Mouse (Mus musculus) bone marrow, adult 2 months (tissue): ENCODE results near the gene Gm42957.

Experiments used
- CTCF ChIP-seq: fragments of 200-500 bp; IDR thresholded peaks from 2 replicates; pipeline ENCODE4 v1.5.1; 2011; ENCODE audit warnings: low read length, control low read depth; ENCODE audit not compliant: control insufficient read depth, insufficient read depth
- POLR2A ChIP-seq: fragments of 200-500 bp; IDR thresholded peaks from 2 replicates; pipeline ENCODE4 v1.6.1; 2011; ENCODE audit warnings: low read depth, mild to moderate bottlenecking, control low read depth, low read length, borderline replicate concordance; ENCODE audit not compliant: control insufficient read depth

DNA sequence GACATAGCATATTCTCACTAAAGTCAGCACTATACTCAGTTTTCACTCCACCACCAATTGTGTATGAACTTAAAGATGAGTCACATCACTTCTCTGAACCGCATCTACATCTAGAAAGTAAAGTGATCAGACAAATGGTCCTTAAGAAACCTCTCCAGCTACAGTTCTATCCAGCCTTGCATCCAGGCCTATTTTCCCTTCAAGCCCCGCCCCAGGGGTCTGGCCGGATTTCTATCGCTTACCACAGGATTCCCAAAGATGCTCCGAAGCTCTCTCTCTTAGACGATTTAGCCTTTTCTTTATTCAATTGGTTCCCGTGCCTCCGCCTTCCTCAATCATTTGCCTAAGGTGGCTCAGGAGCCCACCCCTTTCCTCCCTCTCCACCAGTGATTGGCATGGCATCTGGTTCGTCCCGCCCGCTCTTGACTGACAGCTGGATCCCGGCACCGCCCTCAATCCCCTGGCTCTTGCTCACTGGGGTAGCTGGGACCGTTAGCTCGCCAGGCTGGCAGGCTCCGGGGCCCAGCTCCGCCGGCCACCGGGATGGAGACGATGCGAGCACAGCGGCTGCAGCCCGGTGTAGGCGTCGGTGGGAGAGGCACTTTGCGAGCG, 34.5 kb upstream of the Gm42957 start, which contains the start of gene Lix1l:
- TF ChIP-seq CTCF (no peak), POLR2A (0 out of 2 replicates have a peak, but pooled peaks have one; percentile 11)
